Mouse (Mus musculus): ENCODE measurements around the gene Cdk14. TPM values are rescaled to one million over a fixed set of nuclear protein-coding genes. Genes with fewer than 3 reads are reported as not detected.

The Cdk14 gene
- polyA plus RNA-seq, 1 experiment from 2014 or later: 6.9 TPM

DNA sequence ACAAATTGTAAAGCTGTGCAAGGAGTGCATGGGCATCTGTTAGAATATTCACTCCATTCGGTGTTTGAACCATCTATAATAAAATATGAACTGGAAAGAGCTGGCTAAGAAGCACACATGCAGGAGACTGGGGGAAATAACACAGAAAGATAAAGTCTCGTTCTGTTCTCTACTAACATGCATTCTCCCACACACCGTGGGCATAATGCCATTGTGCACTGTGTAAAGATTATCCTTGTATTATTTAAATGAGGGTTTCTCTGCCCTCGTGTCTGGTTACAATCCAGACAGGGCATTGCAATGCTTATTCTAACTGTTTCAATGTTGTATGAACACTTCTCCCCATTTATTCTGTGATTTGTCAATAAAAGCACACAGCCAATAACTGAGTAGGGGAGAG lies 18.1 kb downstream of the Cdk14 start:
- no peak for DNase-seq (ENCODE audit: low spot score)
- no peaks in the 10 kb centered on the region for H3K27me3 ChIP-seq (replicated peaks; ENCODE audit: control insufficient read depth, insufficient read depth, low read length)
- H3K36me3 ChIP-seq (ENCODE audit: control insufficient read depth, insufficient read depth, low read length): no peaks in the 10 kb centered on the region
- H3K4me1 ChIP-seq (replicated peaks; ENCODE audit: control insufficient read depth, insufficient read depth, low read length): no peaks in the 10 kb centered on the region
- H3K4me2 ChIP-seq: no peak overlapping the region
- no peaks in the 10 kb centered on the region for H3K9me3 ChIP-seq (ENCODE audit: control insufficient read depth, low read length)
- ATAC-seq (replicated peaks; ENCODE audit: low FRiP score): no peak
- H3K27ac ChIP-seq (ENCODE audit: low read depth, low read length): no peak overlapping the region
- 71% methylated on average over 4 of the region's 4 CpGs for WGBS
- no peak overlapping the region for H3K4me3 ChIP-seq (ENCODE audit: low read depth, low read length)
- H3K9ac ChIP-seq (ENCODE audit: low read depth, low read length): no peak overlapping the region

DNA sequence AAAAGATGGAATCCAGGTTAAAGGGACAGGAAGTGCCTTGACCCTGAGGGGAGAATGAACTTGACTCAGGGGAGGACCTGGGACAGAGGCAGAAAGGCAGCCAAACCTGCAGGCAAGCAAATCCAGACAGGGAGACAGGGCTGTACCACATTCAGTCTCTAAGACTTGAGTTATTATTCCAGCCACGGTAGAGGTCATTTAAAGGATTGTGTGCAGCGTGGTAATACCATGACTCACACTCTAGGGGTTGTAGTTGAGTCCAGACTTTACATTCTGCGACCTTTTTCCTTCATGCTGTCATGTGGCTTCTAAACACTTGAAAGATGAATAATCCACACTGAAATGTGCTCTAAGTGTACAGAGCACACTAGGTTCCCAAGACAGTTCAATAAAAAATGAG lies 27.3 kb downstream of the Cdk14 start:
- H3K36me3 ChIP-seq (ENCODE audit: control insufficient read depth, insufficient read depth, low read length): no peaks in the 10 kb centered on the region
- ATAC-seq (replicated peaks; ENCODE audit: low FRiP score): no peak
- H3K4me2 ChIP-seq: no peak overlapping the region
- 54% methylated on average over 3 of the region's 3 CpGs for WGBS
- no peak overlapping the region for H3K27ac ChIP-seq (ENCODE audit: low read depth, low read length)
- H3K4me1 ChIP-seq (replicated peaks; ENCODE audit: control insufficient read depth, insufficient read depth, low read length): no peaks in the 10 kb centered on the region
- H3K9me3 ChIP-seq (ENCODE audit: control insufficient read depth, low read length): no peaks in the 10 kb centered on the region
- no peak overlapping the region for H3K9ac ChIP-seq (ENCODE audit: low read depth, low read length)
- H3K27me3 ChIP-seq (replicated peaks; ENCODE audit: control insufficient read depth, insufficient read depth, low read length): no peaks in the 10 kb centered on the region
- no peak overlapping the region for H3K4me3 ChIP-seq (ENCODE audit: low read depth, low read length)
- no peak for DNase-seq (ENCODE audit: low spot score)

DNA sequence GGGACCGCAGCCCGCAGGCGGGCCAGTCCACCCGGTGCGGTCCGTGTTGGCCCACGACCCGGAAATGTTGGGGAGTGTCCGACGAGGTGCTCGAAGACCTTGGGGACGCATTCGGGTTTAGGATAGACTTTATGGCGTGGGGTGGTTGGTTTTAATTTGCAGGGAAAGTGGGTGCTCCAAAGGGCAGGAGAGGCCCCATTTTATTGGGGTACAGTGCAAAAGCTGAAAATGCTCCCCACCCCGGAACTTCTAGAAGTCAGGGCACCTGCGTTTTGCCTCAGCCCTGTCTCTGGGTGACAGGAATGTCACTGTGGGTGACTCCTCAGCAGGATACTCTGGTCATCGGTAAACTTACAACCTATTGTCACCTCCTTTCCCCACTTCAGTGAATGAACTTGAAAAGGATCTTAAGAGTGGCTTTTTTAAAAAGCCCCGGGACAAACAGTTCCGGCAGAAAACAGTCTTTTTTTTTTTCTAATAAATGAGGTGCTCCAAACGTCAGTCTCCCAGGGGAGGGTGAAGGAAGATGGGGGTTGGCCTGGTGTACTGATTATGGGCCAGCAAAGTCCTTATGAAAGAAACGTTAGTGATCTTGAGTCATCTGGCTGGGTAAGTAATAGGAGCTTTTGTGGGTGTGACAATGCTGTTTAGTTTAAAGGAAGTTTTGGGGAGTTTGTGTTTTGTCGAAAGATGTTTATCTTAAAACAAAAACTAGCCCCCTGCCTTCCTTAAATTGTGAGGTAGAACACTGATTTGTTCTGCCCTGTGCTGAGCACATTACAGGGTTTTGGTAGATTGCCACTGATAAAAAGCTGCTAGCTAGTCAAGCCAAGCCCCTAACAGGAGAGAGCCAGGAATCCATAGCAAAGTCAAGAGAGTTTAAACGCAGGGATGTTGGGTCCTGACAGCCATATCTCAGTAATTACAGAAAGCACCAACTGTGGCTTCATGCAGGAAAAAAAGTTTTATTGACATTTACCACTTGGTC lies 39.1 kb downstream of the Cdk14 start:
- DNase-seq (ENCODE audit: low spot score): no peak
- no peak overlapping the region; the same call in 1 of the 2 replicates for H3K27ac ChIP-seq (ENCODE audit: low read depth, low read length)
- H3K4me1 ChIP-seq (replicated peaks; ENCODE audit: control insufficient read depth, insufficient read depth, low read length): no peaks in the 10 kb centered on the region
- no peaks in the 10 kb centered on the region for H3K9me3 ChIP-seq (ENCODE audit: control insufficient read depth, low read length)
- H3K27me3 ChIP-seq (replicated peaks; ENCODE audit: control insufficient read depth, insufficient read depth, low read length): peaks cover 16% of the 10 kb centered on the region
- H3K36me3 ChIP-seq (ENCODE audit: control insufficient read depth, insufficient read depth, low read length): no peaks in the 10 kb centered on the region
- peak overlapping the region; percentile 71 for H3K9ac ChIP-seq (ENCODE audit: low read depth, low read length)
- 5% methylated on average over 23 of the region's 23 CpGs for WGBS
- no peak for ATAC-seq (replicated peaks; ENCODE audit: low FRiP score)
- peak overlapping the region; percentile 87 for H3K4me2 ChIP-seq
- peak overlapping the region; percentile 74 for H3K4me3 ChIP-seq (ENCODE audit: low read depth, low read length)

DNA sequence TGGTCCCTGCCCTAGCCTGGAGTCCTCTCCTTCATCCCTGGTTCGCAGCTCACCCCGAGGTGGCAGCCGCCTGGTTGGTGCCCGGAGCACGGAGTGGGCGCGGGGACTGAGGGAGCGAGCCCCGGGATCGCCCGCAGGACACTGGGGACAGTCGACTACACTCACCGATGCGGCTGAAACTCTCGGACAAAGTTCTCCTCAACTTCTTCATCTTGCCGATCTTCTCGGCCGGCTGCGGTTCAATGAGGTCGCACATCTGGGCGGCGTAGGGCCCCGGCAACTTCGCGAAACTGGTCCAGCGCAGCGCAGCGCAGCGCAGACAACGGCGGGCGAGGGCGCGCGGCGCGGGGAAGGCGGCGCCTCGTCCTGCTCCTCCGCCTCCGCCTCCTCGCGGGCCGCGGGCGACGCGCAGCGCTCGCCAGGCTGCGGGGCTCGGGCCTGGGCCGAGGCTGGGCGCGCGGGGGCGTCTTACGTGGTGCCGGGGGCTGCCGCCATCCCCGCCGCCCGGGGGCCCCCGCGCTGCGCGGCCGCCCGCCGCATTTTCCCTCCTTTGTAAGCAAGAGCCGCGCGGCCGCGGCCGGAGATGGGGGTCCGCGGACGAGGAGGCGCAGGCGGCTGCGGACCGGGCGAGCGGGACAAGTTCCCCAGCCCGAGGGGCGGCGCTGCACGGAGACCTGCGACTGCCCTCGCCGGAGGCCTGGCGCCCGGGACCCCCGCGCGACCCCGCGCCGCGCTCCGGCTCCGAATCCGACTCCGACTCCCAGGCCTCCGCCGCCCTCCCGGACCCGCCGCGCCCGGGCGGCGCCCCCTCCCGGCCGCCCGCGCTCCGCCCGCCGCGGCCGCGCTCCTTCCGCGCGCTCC lies 40.0 kb downstream of the Cdk14 start:
- DNase-seq (ENCODE audit: low spot score): peak; percentile 69
- H3K9ac ChIP-seq (ENCODE audit: low read depth, low read length): peak overlapping the region; percentile 71
- H3K4me2 ChIP-seq: peak overlapping the region; percentile 87
- under 1% methylated on average over 118 of the region's 128 CpGs for WGBS
- no peaks in the 10 kb centered on the region for H3K9me3 ChIP-seq (ENCODE audit: control insufficient read depth, low read length)
- peaks cover 16% of the 10 kb centered on the region for H3K27me3 ChIP-seq (replicated peaks; ENCODE audit: control insufficient read depth, insufficient read depth, low read length)
- peak overlapping the region; percentile 74 for H3K4me3 ChIP-seq (ENCODE audit: low read depth, low read length)
- no peaks in the 10 kb centered on the region for H3K4me1 ChIP-seq (replicated peaks; ENCODE audit: control insufficient read depth, insufficient read depth, low read length)
- peak overlapping the region; percentile 74 for H3K27ac ChIP-seq (ENCODE audit: low read depth, low read length)
- peak; percentile 82 for ATAC-seq (replicated peaks; ENCODE audit: low FRiP score)
- no peaks in the 10 kb centered on the region for H3K36me3 ChIP-seq (ENCODE audit: control insufficient read depth, insufficient read depth, low read length)

DNA sequence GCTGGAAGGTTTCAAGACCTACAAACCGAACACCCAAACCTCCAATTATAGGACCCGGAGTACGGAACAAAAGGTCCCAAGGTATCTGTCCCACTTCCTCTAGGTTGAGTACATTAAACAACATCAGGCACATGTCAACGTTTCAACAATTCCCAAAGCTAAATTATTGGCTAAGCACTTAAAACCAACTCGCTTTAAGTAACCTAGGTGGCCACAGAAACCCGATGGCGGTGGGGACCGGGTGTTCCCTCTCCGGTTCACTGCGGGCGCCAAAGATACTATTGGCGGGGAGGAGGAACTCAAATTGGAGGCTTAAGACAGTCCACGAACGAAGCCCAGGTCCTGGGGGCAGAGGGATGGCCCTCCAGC lies 40.6 kb downstream of the Cdk14 start:
- H3K9me3 ChIP-seq (ENCODE audit: control insufficient read depth, low read length): no peaks in the 10 kb centered on the region
- peak overlapping the region; percentile 87 for H3K4me2 ChIP-seq
- ATAC-seq (replicated peaks; ENCODE audit: low FRiP score): no peak
- no peaks in the 10 kb centered on the region for H3K36me3 ChIP-seq (ENCODE audit: control insufficient read depth, insufficient read depth, low read length)
- peak overlapping the region; percentile 74; the same call in 1 of the 2 replicates for H3K27ac ChIP-seq (ENCODE audit: low read depth, low read length)
- peak overlapping the region; percentile 71 for H3K9ac ChIP-seq (ENCODE audit: low read depth, low read length)
- WGBS: 2% methylated on average over 14 of the region's 14 CpGs
- no peak for DNase-seq (ENCODE audit: low spot score)
- peaks cover 16% of the 10 kb centered on the region for H3K27me3 ChIP-seq (replicated peaks; ENCODE audit: control insufficient read depth, insufficient read depth, low read length)
- H3K4me3 ChIP-seq (ENCODE audit: low read depth, low read length): peak overlapping the region; percentile 74
- no peaks in the 10 kb centered on the region for H3K4me1 ChIP-seq (replicated peaks; ENCODE audit: control insufficient read depth, insufficient read depth, low read length)

DNA sequence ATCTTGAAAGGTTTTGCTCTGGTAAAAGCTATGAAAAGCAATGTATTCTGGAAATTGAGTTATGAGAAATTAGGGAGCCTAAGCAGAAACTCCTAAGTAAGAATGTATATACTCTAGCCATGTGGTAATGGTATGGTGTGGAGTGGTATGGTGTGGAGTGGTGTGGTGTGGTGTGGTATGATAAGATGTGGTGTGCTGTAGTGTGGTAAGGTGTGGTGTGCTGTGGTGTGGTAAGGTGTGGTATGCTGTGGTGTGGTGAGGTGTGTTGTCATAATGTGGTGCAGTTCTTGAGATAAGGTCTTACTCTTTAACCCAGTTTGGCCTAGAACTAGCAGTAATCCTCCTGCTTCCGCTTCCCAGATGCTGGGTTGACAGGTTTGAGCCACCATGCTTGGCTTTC lies 45.7 kb downstream of the Cdk14 start:
- Histone ChIP-seq H3K27me3 (replicated peaks; ENCODE audit: control insufficient read depth, insufficient read depth, low read length) (peaks cover 4% of the 10 kb centered on the region), H3K4me2 (no peak overlapping the region), H3K36me3 (ENCODE audit: control insufficient read depth, insufficient read depth, low read length) (no peaks in the 10 kb centered on the region), H3K9ac (ENCODE audit: low read depth, low read length) (no peak overlapping the region), H3K4me1 (replicated peaks; ENCODE audit: control insufficient read depth, insufficient read depth, low read length) (no peaks in the 10 kb centered on the region), H3K27ac (ENCODE audit: low read depth, low read length) (no peak overlapping the region), H3K4me3 (ENCODE audit: low read depth, low read length) (no peak overlapping the region), H3K9me3 (ENCODE audit: control insufficient read depth, low read length) (no peaks in the 10 kb centered on the region)
- peak; percentile 89 for ATAC-seq (replicated peaks; ENCODE audit: low FRiP score)
- DNase-seq (ENCODE audit: low spot score): no peak
- WGBS: 67% methylated on average over 1 of the region's 1 CpGs

DNA sequence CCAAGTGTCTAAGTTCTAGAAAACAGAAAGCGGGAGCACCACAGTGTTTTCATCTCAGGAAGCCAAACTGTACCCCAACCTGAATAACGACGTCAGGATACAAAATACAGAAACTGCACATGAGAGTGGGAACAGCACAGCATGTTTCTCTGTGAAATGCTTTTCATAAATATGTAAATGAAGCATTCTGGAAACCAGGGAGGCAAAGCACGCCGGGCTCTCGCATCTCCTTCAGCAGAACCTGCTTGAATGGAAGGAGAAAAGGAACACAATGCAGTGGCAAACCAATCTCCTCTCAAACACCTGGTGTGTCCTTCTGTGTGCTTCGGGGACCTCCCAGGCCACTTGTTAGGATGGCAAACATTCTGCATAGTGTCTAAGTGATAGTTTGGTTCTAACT lies 46.6 kb downstream of the Cdk14 start:
- H3K9me3 ChIP-seq (ENCODE audit: control insufficient read depth, low read length): no peaks in the 10 kb centered on the region
- 77% methylated on average over 7 of the region's 7 CpGs for WGBS
- no peak for ATAC-seq (replicated peaks; ENCODE audit: low FRiP score)

DNA sequence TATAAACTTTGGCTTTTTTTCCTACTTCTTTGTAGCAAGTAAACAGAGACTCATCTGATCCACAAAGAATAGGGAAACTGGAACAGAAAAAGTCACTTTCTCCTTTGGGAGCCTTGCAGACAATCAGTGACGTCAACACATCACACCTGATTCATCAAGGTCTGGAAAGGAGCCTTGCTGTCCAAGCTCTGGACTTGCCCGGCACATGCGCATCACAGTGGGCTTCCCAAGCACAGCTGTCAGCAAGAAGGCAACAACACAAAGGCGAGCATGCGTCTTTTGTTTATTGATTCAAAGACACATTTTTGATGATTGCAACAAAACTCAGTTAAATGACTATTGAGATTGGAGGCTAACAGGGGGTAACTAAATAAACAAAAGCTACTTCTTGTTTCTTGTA lies 47.2 kb downstream of the Cdk14 start:
- Histone ChIP-seq H3K4me2 (no peak overlapping the region), H3K27ac (ENCODE audit: low read depth, low read length) (no peak overlapping the region), H3K27me3 (replicated peaks; ENCODE audit: control insufficient read depth, insufficient read depth, low read length) (no peaks in the 10 kb centered on the region), H3K4me1 (replicated peaks; ENCODE audit: control insufficient read depth, insufficient read depth, low read length) (peaks cover 4% of the 10 kb centered on the region; the same call in 1 of the 2 replicates), H3K36me3 (ENCODE audit: control insufficient read depth, insufficient read depth, low read length) (no peaks in the 10 kb centered on the region), H3K9me3 (ENCODE audit: control insufficient read depth, low read length) (no peaks in the 10 kb centered on the region), H3K4me3 (ENCODE audit: low read depth, low read length) (no peak overlapping the region), H3K9ac (ENCODE audit: low read depth, low read length) (no peak overlapping the region)
- ATAC-seq (replicated peaks; ENCODE audit: low FRiP score) (no peak), DNase-seq (ENCODE audit: low spot score) (no peak)
- 69% methylated on average over 5 of the region's 5 CpGs for WGBS

More for the DNA sequence above, 46.6 kb downstream of the Cdk14 start:
- no peak overlapping the region for H3K4me3 ChIP-seq (ENCODE audit: low read depth, low read length)
- H3K27ac ChIP-seq (ENCODE audit: low read depth, low read length): no peak overlapping the region
- DNase-seq (ENCODE audit: low spot score): no peak
- no peaks in the 10 kb centered on the region for H3K36me3 ChIP-seq (ENCODE audit: control insufficient read depth, insufficient read depth, low read length)
- H3K27me3 ChIP-seq (replicated peaks; ENCODE audit: control insufficient read depth, insufficient read depth, low read length): no peaks in the 10 kb centered on the region
- no peak overlapping the region for H3K9ac ChIP-seq (ENCODE audit: low read depth, low read length)
- H3K4me1 ChIP-seq (replicated peaks; ENCODE audit: control insufficient read depth, insufficient read depth, low read length): peaks cover 3% of the 10 kb centered on the region; the same call in 1 of the 2 replicates
- no peak overlapping the region for H3K4me2 ChIP-seq
